In the genomic region with DNA sequence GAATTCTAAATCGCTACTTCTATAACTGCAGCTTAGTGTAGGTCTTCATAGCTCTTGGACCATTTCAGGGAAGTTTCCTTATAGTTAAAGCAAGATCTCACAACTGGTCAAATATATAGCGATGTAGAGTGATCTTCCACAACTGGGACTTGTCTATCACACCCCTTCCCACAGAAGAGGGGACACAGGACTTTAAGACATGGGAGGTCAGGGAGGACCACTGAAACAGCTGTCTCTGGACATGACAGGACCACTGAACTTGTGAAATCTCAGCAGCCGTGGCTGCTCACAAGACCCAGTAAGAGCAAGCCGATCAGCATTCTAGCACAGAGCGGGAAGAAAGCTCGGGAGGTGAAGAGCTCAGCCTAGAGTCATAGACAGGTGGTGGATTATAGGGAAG, we compare ENCODE assay signal across 14 mouse cellular contexts.
DNase-seq lines count a peak whose midpoint lies in the region; ATAC-seq and TF ChIP-seq lines count a peak whose summit lies in the region.
"Had no signal": no experiment of that assay in that cellular context is flagged by ENCODE, and none has a peak within 500 bp of the region (broad histone marks: within the 10 kb centered on the region; RNA-seq: fewer than 3 reads in every experiment).

No protein-coding gene starts in this region.

- H3K4me2 ChIP-seq in forebrain, embryonic 14.5 days (ENCODE audit: low read length): no peak overlapping the region
- no peak overlapping the region for H3K4me2 ChIP-seq in forebrain, embryonic 12.5 days
- no peak overlapping the region for H3K4me2 ChIP-seq in midbrain, embryonic 15.5 days
- no peak overlapping the region for H3K4me2 ChIP-seq in midbrain, embryonic 13.5 days (replicated peaks)
- H3K4me2 ChIP-seq: liver, embryonic 15.5 days had no signal

- H3K4me3 ChIP-seq in forebrain, embryonic 14.5 days (ENCODE audit: low read depth, low read length): no peak overlapping the region
- no peak overlapping the region for H3K4me3 ChIP-seq in forebrain, embryonic 12.5 days (replicated peaks)
- no peak overlapping the region for H3K4me3 ChIP-seq in layer of hippocampus, adult 2 months
- H3K4me3 ChIP-seq in midbrain, embryonic 15.5 days: no peak overlapping the region
- H3K4me3 ChIP-seq in midbrain, embryonic 13.5 days (replicated peaks): no peak overlapping the region
- H3K4me3 ChIP-seq: erythroblast, embryonic 14.5 days; liver, embryonic 15.5 days had no signal

- no peak overlapping the region for H3K9ac ChIP-seq in forebrain, embryonic 14.5 days (ENCODE audit: low read length)
- H3K9ac ChIP-seq in forebrain, embryonic 12.5 days: no peak overlapping the region
- no peak overlapping the region for H3K9ac ChIP-seq in midbrain, embryonic 15.5 days
- no peak overlapping the region for H3K9ac ChIP-seq in midbrain, embryonic 13.5 days (replicated peaks)
- H3K9ac ChIP-seq: liver, embryonic 15.5 days had no signal

- ATAC-seq in forebrain, embryonic 14.5 days: no peak
- ATAC-seq in forebrain, embryonic 12.5 days (ENCODE audit: low FRiP score): no peak
- no peak for ATAC-seq in midbrain, embryonic 15.5 days (replicated peaks)
- ATAC-seq in midbrain, embryonic 13.5 days: no peak
- ATAC-seq: activated CD4-positive, CD25-positive, alpha-beta regulatory T cell, adult 4 months had no signal

- H3K9me3 ChIP-seq in forebrain, embryonic 14.5 days (replicated peaks; ENCODE audit: control insufficient read depth, low read length): no peaks in the 10 kb centered on the region
- H3K9me3 ChIP-seq in forebrain, embryonic 12.5 days: no peaks in the 10 kb centered on the region
- H3K9me3 ChIP-seq in midbrain, embryonic 15.5 days: no peaks in the 10 kb centered on the region
- no peaks in the 10 kb centered on the region for H3K9me3 ChIP-seq in midbrain, embryonic 13.5 days
- H3K9me3 ChIP-seq: G1E; liver, embryonic 15.5 days had no signal

- H3K27ac ChIP-seq in forebrain, embryonic 14.5 days (ENCODE audit: low read depth, low read length): peak overlapping the region; percentile 65
- no peak overlapping the region for H3K27ac ChIP-seq in forebrain, embryonic 12.5 days
- 0 out of 2 replicates have a peak overlapping the region, but pooled peaks have one; percentile 36 for H3K27ac ChIP-seq in layer of hippocampus, adult 2 months
- H3K27ac ChIP-seq in midbrain, embryonic 15.5 days: peak overlapping the region; percentile 58; the same call in 1 of the 2 replicates
- no peak overlapping the region for H3K27ac ChIP-seq in midbrain, embryonic 13.5 days
- H3K27ac ChIP-seq: kidney, postnatal 0 days; liver, embryonic 15.5 days had no signal

- TF ChIP-seq CTCF in layer of hippocampus, adult 2 months (conservative IDR thresholded peaks at IDR 0.05): no peak

- DNase-seq in forebrain, embryonic 14.5 days (ENCODE audit: low spot score): no peak
- DNase-seq in layer of hippocampus, adult 2 months (ENCODE audit: low spot score in 2 of 2): no peak
- no peak for DNase-seq in layer of hippocampus, postnatal 14 days (ENCODE audit: low spot score in 2 of 2)
- no peak for DNase-seq in right cerebral cortex, postnatal 4 days
- DNase-seq: kidney, adult 18-20 months; thymus, postnatal 25 days had no signal

- WGBS in forebrain, embryonic 14.5 days: 95% methylated on average over 6 of the region's 6 CpGs
- WGBS in forebrain, embryonic 12.5 days: 94% methylated on average over 6 of the region's 6 CpGs
- 91% methylated on average over 6 of the region's 6 CpGs for WGBS in midbrain, embryonic 15.5 days
- WGBS in midbrain, embryonic 13.5 days: 93% methylated on average over 6 of the region's 6 CpGs

- no peaks in the 10 kb centered on the region for H3K27me3 ChIP-seq in forebrain, embryonic 14.5 days (replicated peaks; ENCODE audit: control insufficient read depth, insufficient read depth, low read length)
- no peaks in the 10 kb centered on the region for H3K27me3 ChIP-seq in forebrain, embryonic 12.5 days
- H3K27me3 ChIP-seq in midbrain, embryonic 15.5 days (replicated peaks): no peaks in the 10 kb centered on the region
- no peaks in the 10 kb centered on the region for H3K27me3 ChIP-seq in midbrain, embryonic 13.5 days

- H3K4me1 ChIP-seq in forebrain, embryonic 14.5 days (ENCODE audit: control insufficient read depth, insufficient read depth, low read length): peaks cover 22% of the 10 kb centered on the region
- peaks cover 22% of the 10 kb centered on the region for H3K4me1 ChIP-seq in forebrain, embryonic 12.5 days
- H3K4me1 ChIP-seq in midbrain, embryonic 15.5 days: peaks cover 20% of the 10 kb centered on the region
- peaks cover 29% of the 10 kb centered on the region for H3K4me1 ChIP-seq in midbrain, embryonic 13.5 days (replicated peaks)

- H3K36me3 ChIP-seq in forebrain, embryonic 14.5 days (ENCODE audit: control insufficient read depth, insufficient read depth, low read length): no peaks in the 10 kb centered on the region
- H3K36me3 ChIP-seq in forebrain, embryonic 12.5 days (replicated peaks): no peaks in the 10 kb centered on the region
- no peaks in the 10 kb centered on the region for H3K36me3 ChIP-seq in midbrain, embryonic 15.5 days (replicated peaks)
- H3K36me3 ChIP-seq in midbrain, embryonic 13.5 days: no peaks in the 10 kb centered on the region
- H3K36me3 ChIP-seq: G1E; liver, embryonic 15.5 days had no signal

Comparison
In these comparisons a context has a peak if more than half of its experiments do, and no peak if none do; other contexts are left out.
1. H3K27ac ChIP-seq: peak in forebrain, embryonic 14.5 days (single experiment), layer of hippocampus, adult 2 months (single experiment) and midbrain, embryonic 15.5 days (single experiment); none in forebrain, embryonic 12.5 days (single experiment) and midbrain, embryonic 13.5 days (single experiment).